Mouse (Mus musculus) C2C12 (cell line): ENCODE results near the gene Aspscr1.

ENCODE experiments used
- CEBPB ChIP-seq: IDR thresholded peaks from one replicate; pipeline ENCODE4 v1.6.1; 2011; ENCODE audit warnings: low read depth, mild to moderate bottlenecking, control low read depth, moderate library complexity
- CTCF ChIP-seq: IDR thresholded peaks from one replicate; pipeline ENCODE4 v1.5.1; 2011; ENCODE audit not compliant: control insufficient read depth, insufficient read depth, insufficient read length
- FOSL1 ChIP-seq: IDR thresholded peaks from one replicate; pipeline ENCODE4 v1.8.0; 2011; ENCODE audit warnings: mild to moderate bottlenecking, low read length; ENCODE audit not compliant: poor library complexity, insufficient read depth, severe bottlenecking
- MAX ChIP-seq: IDR thresholded peaks from one replicate; pipeline ENCODE4 v1.6.1; 2011; ENCODE audit warnings: mild to moderate bottlenecking, control low read depth
- MYOG ChIP-seq: IDR thresholded peaks from one replicate; pipeline ENCODE4 v1.6.1; 2011; ENCODE audit not compliant: control insufficient read depth, insufficient read length; ENCODE audit errors: extremely low read depth
- USF1 ChIP-seq: IDR thresholded peaks from one replicate; pipeline ENCODE4 v1.6.1; 2011; ENCODE audit warnings: low read depth, mild to moderate bottlenecking, control low read depth, moderate library complexity

GRCm38 (mm10) chr11:120676951-120677350 lies 4.2 kb downstream of the Aspscr1 start:
- TF ChIP-seq CEBPB (no peak), CTCF (no peak), MAX (no peak), MYOG (no peak), USF1 (no peak), FOSL1 (no peak)
